Mouse (Mus musculus) B cell, adult 67 days (primary cell): ENCODE results near the gene Ganab. TPM values are rescaled to one million over a fixed set of nuclear protein-coding genes. Genes with fewer than 3 reads are reported as not detected.

Experiments used
- total RNA-seq, 2 experiments: library from RNA; stranded (reverse); gene quantifications; 4 replicates each; pipeline ENCODE4 v1.2.4; 2023

The Ganab gene
- 100 to 1,000 TPM; 172 to 180 TPM for total RNA-seq

GRCm38 (mm10) chr19:8897865-8898495 lies at the start of gene Ganab:
Ganab (plus strand) TSS chr19:8898071.

GRCm38 (mm10) chr19:8850402-8850901 lies 47.4 kb upstream of the Ganab start, which contains the start of gene Lrrn4cl:
Lrrn4cl (plus strand) TSS chr19:8850768.

GRCm38 (mm10) chr19:8871267-8872186 lies 26.3 kb upstream of the Ganab start, which contains the start of gene Ubxn1:
Ubxn1 (plus strand) TSS chr19:8871496.

GRCm38 (mm10) chr19:8880311-8881033 lies 17.4 kb upstream of the Ganab start, which contains the start of gene Uqcc3:
Uqcc3 (minus strand) TSS chr19:8880923.

GRCm38 (mm10) chr19:8883616-8884015 lies 14.3 kb upstream of the Ganab start, which contains the start of the genes Lbhd1 and Gm49403:
Lbhd1 (plus strand) TSS chr19:8883732.
Gm49403 (plus strand) TSS chr19:8883930.

GRCm38 (mm10) chr19:8888511-8889385 lies 9.1 kb upstream of the Ganab start, which contains the start of the genes 1810009A15Rik and Gm49416:
1810009A15Rik (plus strand) TSS chr19:8888853.
Gm49416 (plus strand) TSS chr19:8888926.

GRCm38 (mm10) chr19:8892829-8893766 lies 4.8 kb upstream of the Ganab start, which contains the start of gene Ints5:
Ints5 (plus strand) TSS chr19:8893005.

GRCm38 (mm10) chr19:8920073-8920736 lies 22.3 kb downstream of the Ganab start, which contains the start of gene B3gat3:
B3gat3 (plus strand) TSS chr19:8920374.

GRCm38 (mm10) chr19:8929224-8930088 lies 31.6 kb downstream of the Ganab start, which contains the start of the genes Rom1 and Eml3:
Rom1 (minus strand) TSS chr19:8929356.
Eml3 (plus strand) TSS chr19:8929552.

GRCm38 (mm10) chr19:8941515-8942217 lies 43.8 kb downstream of the Ganab start, which contains the start of gene Mta2:
Mta2 (plus strand) TSS chr19:8941875.

GRCm38 (mm10) chr19:8953135-8954039 lies 55.5 kb downstream of the Ganab start, which contains the start of gene Tut1:
Tut1 (plus strand) TSS chr19:8953847.

Other genes with a start within 250 kb of the Ganab start
- not detected for gene Chrm1, start 234.3 kb upstream of the Ganab start, total RNA-seq
- gene Slc3a2, start 174.7 kb upstream of the Ganab start, total RNA-seq: 100 to 1,000 TPM; 180 to 183 TPM
- gene Wdr74, start 162.2 kb upstream of the Ganab start, total RNA-seq: 10 to 100 TPM; 76.8 to 87.1 TPM
- gene 1700092M07Rik, start 157.4 kb upstream of the Ganab start, total RNA-seq: 1 to 10 TPM; 2.0 to 8.3 TPM
- 100 to 1,000 TPM; 223 to 260 TPM for gene Stx5a, start 156.7 kb upstream of the Ganab start, total RNA-seq
- gene Nxf1, start 141.0 kb upstream of the Ganab start, total RNA-seq: 100 to 1,000 TPM; 409 to 456 TPM
- gene Tmem223, start 127.1 kb upstream of the Ganab start, total RNA-seq: 10 to 100 TPM; 30.9 to 34.0 TPM
- gene Tmem179b, start 123.6 kb upstream of the Ganab start, total RNA-seq: 10 to 100 TPM; 79.4 to 81.3 TPM
- gene Taf6l, start 111.7 kb upstream of the Ganab start, total RNA-seq: 10 to 100 TPM; 24.0 to 26.3 TPM
- 10 to 100 TPM; 65.9 to 76.1 TPM for gene Polr2g, start 99.5 kb upstream of the Ganab start, total RNA-seq
- gene Zbtb3, start 95.5 kb upstream of the Ganab start, total RNA-seq: 1 to 10 TPM; 2.3 to 4.3 TPM
- 10 to 100 TPM; 33.8 to 36.0 TPM for gene Ttc9c, start 78.7 kb upstream of the Ganab start, total RNA-seq
- gene Hnrnpul2, start 78.1 kb upstream of the Ganab start, total RNA-seq: 100 to 1,000 TPM; 125 TPM
- gene AC129217.1, start 68.3 kb upstream of the Ganab start, total RNA-seq: 10 to 100 TPM in 1 of 2 experiments, 1 to 10 TPM in 1; 8.7 to 10.4 TPM
- 10 to 100 TPM; 55.4 to 56.3 TPM for gene Bscl2, start 60.6 kb upstream of the Ganab start, total RNA-seq
- gene Gng3, start 58.9 kb upstream of the Ganab start, total RNA-seq: under 1 TPM in 1 of 2 experiments, not detected in 1; 0.32 TPM
- 1 to 10 TPM; 1.1 TPM for gene Lrrn4cl, start 47.3 kb upstream of the Ganab start, total RNA-seq
- gene Ubxn1, start 26.6 kb upstream of the Ganab start, total RNA-seq: 100 to 1,000 TPM; 134 to 139 TPM
- gene Uqcc3, start 17.1 kb upstream of the Ganab start, total RNA-seq: 10 to 100 TPM; 21.7 to 24.6 TPM
- gene Lbhd1, start 14.3 kb upstream of the Ganab start, total RNA-seq: 10 to 100 TPM; 11.1 to 35.5 TPM
- not detected for gene Gm49403, start 14.1 kb upstream of the Ganab start, total RNA-seq
- gene 1810009A15Rik, start 9.2 kb upstream of the Ganab start, total RNA-seq: 10 to 100 TPM; 40.7 to 46.3 TPM
- 1 to 10 TPM; 1.1 to 5.3 TPM for gene Gm49416, start 9.1 kb upstream of the Ganab start, total RNA-seq
- 10 to 100 TPM; 24.6 to 25.0 TPM for gene Ints5, start 5.1 kb upstream of the Ganab start, total RNA-seq
- 10 to 100 TPM; 76.7 to 80.8 TPM for gene B3gat3, start 22.3 kb downstream of the Ganab start, total RNA-seq
- gene Rom1, start 31.3 kb downstream of the Ganab start, total RNA-seq: 1 to 10 TPM; 3.3 to 5.6 TPM
- gene Eml3, start 31.5 kb downstream of the Ganab start, total RNA-seq: 100 to 1,000 TPM in 1 of 2 experiments, 10 to 100 TPM in 1; 97.3 to 108 TPM
- 100 to 1,000 TPM; 217 to 227 TPM for gene Mta2, start 43.8 kb downstream of the Ganab start, total RNA-seq
- 10 to 100 TPM; 41.2 to 44.8 TPM for gene Tut1, start 55.8 kb downstream of the Ganab start, total RNA-seq
- 100 to 1,000 TPM; 517 to 551 TPM for gene Eef1g, start 69.0 kb downstream of the Ganab start, total RNA-seq
- 100 to 1,000 TPM in 1 of 2 experiments, 10 to 100 TPM in 1; 94.3 to 151 TPM for gene Ahnak, start 91.2 kb downstream of the Ganab start, total RNA-seq
- not detected for gene Scgb1a1, start 189.9 kb downstream of the Ganab start, total RNA-seq
- 10 to 100 TPM; 17.8 to 18.8 TPM for gene Asrgl1, start 237.6 kb downstream of the Ganab start, total RNA-seq